Mouse (Mus musculus) testis, adult 2 months (tissue): Measurements from ENCODE around the gene Samm50.

Source experiments
- CTCF ChIP-seq: fragments of 200-500 bp; IDR thresholded peaks from 2 replicates; pipeline ENCODE4 v1.5.1; 2012; ENCODE audit warnings: low read depth, mild to moderate bottlenecking, inconsistent platforms, low read length, moderate library complexity; ENCODE audit not compliant: control insufficient read depth, insufficient read depth, insufficient replicate concordance
- POLR2A ChIP-seq: fragments of 200-500 bp; IDR thresholded peaks from 2 replicates; pipeline ENCODE4 v1.6.1; 2012; ENCODE audit warnings: low read depth, mild to moderate bottlenecking, inconsistent platforms, low read length, moderate library complexity; ENCODE audit not compliant: control insufficient read depth

GRCm38 (mm10) chr15:84211564-84211963 is 19.5 kb downstream of the Samm50 start:
- TF ChIP-seq CTCF (no peak), POLR2A (no peak)
